ENCODE assay signal across 9 mouse cellular contexts in the genomic region with DNA sequence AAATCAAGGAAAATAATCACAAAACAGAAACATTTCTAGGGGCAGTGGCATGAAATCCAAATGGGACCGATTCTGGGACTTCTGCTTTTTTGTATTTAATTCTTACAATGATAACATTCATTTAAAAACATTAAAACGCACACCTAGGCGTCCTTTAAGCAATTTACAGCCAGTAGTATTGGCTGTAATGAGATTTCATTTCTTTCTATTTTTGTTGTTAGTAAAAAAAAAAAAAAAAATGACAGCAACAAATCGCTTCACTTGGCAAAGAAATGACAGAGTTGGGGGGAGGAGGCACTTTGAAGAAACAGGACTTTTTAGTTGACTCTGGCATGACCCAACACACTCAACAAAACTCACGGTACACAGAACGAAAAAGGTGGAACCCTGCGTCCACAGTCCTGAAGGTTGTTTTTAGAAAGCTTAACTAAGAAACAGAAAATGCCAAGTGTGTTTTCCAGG. TPM values are rescaled to one million over a fixed set of nuclear protein-coding genes. Genes with fewer than 3 reads are reported as not detected.
DNase-seq lines count a peak whose midpoint lies in the region; ATAC-seq and TF ChIP-seq lines count a peak whose summit lies in the region.
"Had no signal": no experiment of that assay in that cellular context is flagged by ENCODE, and none has a peak within 500 bp of the region (broad histone marks: within the 10 kb centered on the region; RNA-seq: fewer than 3 reads in every experiment).

No protein-coding gene starts in this region.

- intact Hi-C loops in heart, postnatal 14 days (cut with DNase I): loop anchor here (10.0 kb wide), 1 partner anchor 64 kb away; no protein-coding TSS in a partner anchor

- no peak for TF ChIP-seq CTCF in heart, postnatal 0 days (IDR thresholded peaks at IDR 0.05; ENCODE audit: low read depth)
- TF ChIP-seq CTCF in bone marrow macrophage, adult 2 months (IDR thresholded peaks at IDR 0.05; ENCODE audit: low read depth, low read length): no peak
- TF ChIP-seq CTCF in hindbrain, postnatal 0 days (IDR thresholded peaks at IDR 0.05; ENCODE audit: low read depth): no peak

- no peak for DNase-seq in heart, postnatal 0 days (ENCODE audit: low spot score)
- no peak for DNase-seq in heart, postnatal 14 days
- no peak for DNase-seq in hindbrain, postnatal 0 days (ENCODE audit: low spot score)
- DNase-seq in right cerebral cortex, postnatal 10 days (ENCODE audit: low spot score in 2 of 2): no peak
- DNase-seq in frontal cortex, postnatal 25 days (ENCODE audit: low spot score in 2 of 2): no peak
- no peak for DNase-seq in layer of hippocampus, adult 11-12 months (ENCODE audit: low spot score)

- peak overlapping the region; percentile 85 for H3K4me3 ChIP-seq in heart, postnatal 0 days (ENCODE audit: low read depth, low read length)
- peak overlapping the region; percentile 90 for H3K4me3 ChIP-seq in bone marrow macrophage, adult 2 months (ENCODE audit: insufficient read depth, low read length)
- H3K4me3 ChIP-seq in hindbrain, postnatal 0 days (ENCODE audit: low read length): peak overlapping the region; percentile 93
- peak overlapping the region; percentile 97 for H3K4me3 ChIP-seq in midbrain, embryonic 15.5 days

- 12% methylated on average over 7 of the region's 7 CpGs for WGBS in heart, postnatal 0 days
- WGBS in hindbrain, postnatal 0 days: 22% methylated on average over 7 of the region's 7 CpGs
- 23% methylated on average over 7 of the region's 7 CpGs for WGBS in midbrain, embryonic 15.5 days

- H3K27ac ChIP-seq in heart, postnatal 0 days (ENCODE audit: low read depth): peak overlapping the region; percentile 99
- no peak overlapping the region for H3K27ac ChIP-seq in bone marrow macrophage, adult 2 months (ENCODE audit: insufficient read depth, low read depth, low read length)
- H3K27ac ChIP-seq in hindbrain, postnatal 0 days: 0 out of 2 replicates have a peak overlapping the region, but pooled peaks have one; percentile 95
- no peak overlapping the region for H3K27ac ChIP-seq in midbrain, embryonic 15.5 days

- ATAC-seq in heart, postnatal 0 days (ENCODE audit: insufficient read depth, low read depth): no peak
- no peak for ATAC-seq in hindbrain, postnatal 0 days
- ATAC-seq in midbrain, embryonic 15.5 days (replicated peaks): no peak

- peak overlapping the region; percentile 73 for H3K4me2 ChIP-seq in heart, postnatal 0 days (ENCODE audit: low read depth, low read length)
- H3K4me2 ChIP-seq in hindbrain, postnatal 0 days (ENCODE audit: low read depth, low read length): peak overlapping the region; percentile 90
- peak overlapping the region; percentile 93 for H3K4me2 ChIP-seq in midbrain, embryonic 15.5 days

- no peaks in the 10 kb centered on the region for H3K9me3 ChIP-seq in heart, postnatal 0 days (replicated peaks; ENCODE audit: control insufficient read depth, low read length)
- H3K9me3 ChIP-seq in hindbrain, postnatal 0 days (ENCODE audit: low read length): no peaks in the 10 kb centered on the region
- peaks cover 6% of the 10 kb centered on the region; the same call in 1 of the 2 replicates for H3K9me3 ChIP-seq in midbrain, embryonic 15.5 days

- TF ChIP-seq POLR2A in bone marrow macrophage, adult 2 months (IDR thresholded peaks at IDR 0.05; ENCODE audit: borderline replicate concordance, low read depth, low read length): no peak

- H3K27me3 ChIP-seq in heart, postnatal 0 days (ENCODE audit: control insufficient read depth, insufficient read depth, low read length): no peaks in the 10 kb centered on the region
- no peaks in the 10 kb centered on the region for H3K27me3 ChIP-seq in hindbrain, postnatal 0 days (ENCODE audit: insufficient read depth, low read length)
- H3K27me3 ChIP-seq in midbrain, embryonic 15.5 days (replicated peaks): no peaks in the 10 kb centered on the region

- H3K9ac ChIP-seq in heart, postnatal 0 days (replicated peaks; ENCODE audit: low read depth, low read length): peak overlapping the region; percentile 80
- peak overlapping the region; percentile 85 for H3K9ac ChIP-seq in hindbrain, postnatal 0 days (replicated peaks; ENCODE audit: low read length)
- H3K9ac ChIP-seq in midbrain, embryonic 15.5 days: peak overlapping the region; percentile 75

- H3K36me3 ChIP-seq in heart, postnatal 0 days (replicated peaks; ENCODE audit: control insufficient read depth, insufficient read depth, low read length): no peaks in the 10 kb centered on the region
- no peaks in the 10 kb centered on the region for H3K36me3 ChIP-seq in hindbrain, postnatal 0 days (ENCODE audit: insufficient read depth, low read length)
- H3K36me3 ChIP-seq in midbrain, embryonic 15.5 days (replicated peaks): no peaks in the 10 kb centered on the region

- no peak for TF ChIP-seq EP300 in heart, postnatal 0 days (IDR thresholded peaks at IDR 0.05; ENCODE audit: low read depth)

- no peaks in the 10 kb centered on the region for H3K4me1 ChIP-seq in heart, postnatal 0 days (ENCODE audit: control insufficient read depth, insufficient read depth)
- peaks cover 2% of the 10 kb centered on the region; the same call in 1 of the 2 replicates for H3K4me1 ChIP-seq in bone marrow macrophage, adult 2 months (ENCODE audit: control insufficient read depth, insufficient read depth, low read length)
- H3K4me1 ChIP-seq in hindbrain, postnatal 0 days (ENCODE audit: insufficient read depth, low read length): peaks cover 5% of the 10 kb centered on the region; the same call in 1 of the 2 replicates
- peaks cover 20% of the 10 kb centered on the region for H3K4me1 ChIP-seq in midbrain, embryonic 15.5 days

RNA-seq across cellular contexts. Expression of a gene that starts 1.2 kb away (rescaled TPM):
- 24.1 and 36.8 TPM in 2 replicates for total RNA-seq in heart, postnatal 0 days (2014; rRNA removed; ENCODE audit: low replicate concordance)
- 19.2 and 21.5 TPM in 2 replicates for polyA plus RNA-seq in heart, postnatal 0 days (2015; fragmentation: Nextera tagmentation; extraction: Ambion mirVana)
- 10 to 100 TPM; 75.7 to 83.9 TPM for total RNA-seq in heart, postnatal 14 days (2021)
- 27.1 and 27.6 TPM in 2 replicates for polyA plus RNA-seq in bone marrow macrophage, adult 2 months (2012; ENCODE audit: insufficient read depth, insufficient read length, missing spikeins)
- total RNA-seq in hindbrain, postnatal 0 days (2014; rRNA removed): 32.9 and 33.5 TPM in 2 replicates
- 19.2 and 20.6 TPM in 2 replicates for polyA plus RNA-seq in hindbrain, postnatal 0 days (2015; fragmentation: Nextera tagmentation; extraction: Ambion mirVana)
- 15.4 and 16.7 TPM in 2 replicates for polyA plus RNA-seq in midbrain, embryonic 15.5 days (2015; fragmentation: Nextera tagmentation; extraction: Ambion mirVana)

RNA-seq across cellular contexts. Expression of a gene that starts 1.4 kb away (rescaled TPM):
- 299 and 382 TPM in 2 replicates for total RNA-seq in heart, postnatal 0 days (2014; rRNA removed; ENCODE audit: low replicate concordance)
- polyA plus RNA-seq in heart, postnatal 0 days (2015; fragmentation: Nextera tagmentation; extraction: Ambion mirVana): 840 and 915 TPM in 2 replicates
- total RNA-seq in heart, postnatal 14 days (2021): 100 to 1,000 TPM; 485 to 516 TPM
- polyA plus RNA-seq in bone marrow macrophage, adult 2 months (2012; ENCODE audit: insufficient read depth, insufficient read length, missing spikeins): 86.6 and 102 TPM in 2 replicates
- total RNA-seq in hindbrain, postnatal 0 days (2014; rRNA removed): 140 and 146 TPM in 2 replicates
- polyA plus RNA-seq in hindbrain, postnatal 0 days (2015; fragmentation: Nextera tagmentation; extraction: Ambion mirVana): 282 and 291 TPM in 2 replicates
- 175 and 185 TPM in 2 replicates for polyA plus RNA-seq in midbrain, embryonic 15.5 days (2015; fragmentation: Nextera tagmentation; extraction: Ambion mirVana)

RNA-seq across cellular contexts. Expression of a gene that starts 25.9 kb away (rescaled TPM):
- total RNA-seq in heart, postnatal 0 days (2014; rRNA removed; ENCODE audit: low replicate concordance): not detected in 2 replicates
- not detected in 2 replicates for polyA plus RNA-seq in heart, postnatal 0 days (2015; fragmentation: Nextera tagmentation; extraction: Ambion mirVana)
- under 1 TPM in 1 of 2 experiments, not detected in 1; 0.17 TPM for total RNA-seq in heart, postnatal 14 days (2021)
- polyA plus RNA-seq in bone marrow macrophage, adult 2 months (2012; ENCODE audit: insufficient read depth, insufficient read length, missing spikeins): not detected in 2 replicates
- 0.78 TPM in 1 of 2 replicates, not detected in the other for total RNA-seq in hindbrain, postnatal 0 days (2014; rRNA removed)
- 0.06 and 0.33 TPM in 2 replicates for polyA plus RNA-seq in hindbrain, postnatal 0 days (2015; fragmentation: Nextera tagmentation; extraction: Ambion mirVana)
- polyA plus RNA-seq in midbrain, embryonic 15.5 days (2015; fragmentation: Nextera tagmentation; extraction: Ambion mirVana): 0.09 and 0.28 TPM in 2 replicates
- total RNA-seq: gastrocnemius, postnatal 14 days had no signal

Comparison
In these comparisons a context has a peak if more than half of its experiments do, and no peak if none do; other contexts are left out.
1. H3K27ac ChIP-seq: peak in heart, postnatal 0 days (single experiment) and hindbrain, postnatal 0 days (single experiment); none in bone marrow macrophage, adult 2 months (single experiment) and midbrain, embryonic 15.5 days (single experiment).
2. Peak in every context shown above with its lines, with median percentiles within 50 percentile points of each other: H3K4me2 ChIP-seq, H3K4me3 ChIP-seq and H3K9ac ChIP-seq.